Mouse (Mus musculus): ENCODE measurements around the gene Nckap5. TPM values are rescaled to one million over a fixed set of nuclear protein-coding genes. Genes with fewer than 3 reads are reported as not detected.

Nckap5 gene
- polyA plus RNA-seq, 1 experiment from 2014 or later = 12.3 TPM

- 53% methylated on average over 13 of the region's 13 CpGs for WGBS
Observed at GRCm38 (mm10) chr1:126752247-126753037, 78.2 kb downstream of the Nckap5 start.

GRCm38 (mm10) chr1:126751137-126751536 lies 79.5 kb downstream of the Nckap5 start:
- H3K9ac ChIP-seq (ENCODE audit: low read depth, low read length) = no peak overlapping the region
- no peak for ATAC-seq
- 95% methylated on average over 6 of the region's 6 CpGs for WGBS

More at GRCm38 (mm10) chr1:126752247-126753037, 78.2 kb downstream of the Nckap5 start:
- H3K9me3 ChIP-seq (ENCODE audit: control insufficient read depth) = no peaks in the 10 kb centered on the region
- H3K4me1 ChIP-seq (replicated peaks; ENCODE audit: control insufficient read depth, insufficient read depth, low read length) = no peaks in the 10 kb centered on the region
- no peak overlapping the region for H3K4me2 ChIP-seq (replicated peaks; ENCODE audit: low read depth)
- no peak for ATAC-seq
- no peaks in the 10 kb centered on the region for H3K36me3 ChIP-seq (ENCODE audit: control insufficient read depth, insufficient read depth)
- H3K27ac ChIP-seq (ENCODE audit: low read depth, low read length) = no peak overlapping the region
- H3K27me3 ChIP-seq (replicated peaks; ENCODE audit: control insufficient read depth, insufficient read depth, low read length) = no peaks in the 10 kb centered on the region
- no peak for TF ChIP-seq CTCF (IDR thresholded peaks at IDR 0.05; ENCODE audit: low read depth)
- no peak overlapping the region for H3K4me3 ChIP-seq (ENCODE audit: low read depth, low read length)
- no peak overlapping the region for H3K9ac ChIP-seq (ENCODE audit: low read depth, low read length)

GRCm38 (mm10) chr1:126750156-126750555 lies 80.4 kb downstream of the Nckap5 start:
- WGBS = 79% methylated on average over 3 of the region's 3 CpGs
- no peaks in the 10 kb centered on the region for H3K9me3 ChIP-seq (ENCODE audit: control insufficient read depth)
- no peak overlapping the region for H3K27ac ChIP-seq (ENCODE audit: low read depth, low read length)
- H3K27me3 ChIP-seq (replicated peaks; ENCODE audit: control insufficient read depth, insufficient read depth, low read length) = no peaks in the 10 kb centered on the region
- no peaks in the 10 kb centered on the region for H3K36me3 ChIP-seq (ENCODE audit: control insufficient read depth, insufficient read depth)
- TF ChIP-seq CTCF (IDR thresholded peaks at IDR 0.05; ENCODE audit: low read depth) = no peak
- no peak overlapping the region for H3K4me2 ChIP-seq (replicated peaks; ENCODE audit: low read depth)
- no peak overlapping the region for H3K9ac ChIP-seq (ENCODE audit: low read depth, low read length)
- H3K4me1 ChIP-seq (replicated peaks; ENCODE audit: control insufficient read depth, insufficient read depth, low read length) = no peaks in the 10 kb centered on the region
- ATAC-seq = peak; percentile 53; the same call in 1 of the 2 replicates
- no peak overlapping the region for H3K4me3 ChIP-seq (ENCODE audit: low read depth, low read length)

More at GRCm38 (mm10) chr1:126751137-126751536, 79.5 kb downstream of the Nckap5 start:
- Histone ChIP-seq H3K27me3 (replicated peaks; ENCODE audit: control insufficient read depth, insufficient read depth, low read length) (no peaks in the 10 kb centered on the region), H3K27ac (ENCODE audit: low read depth, low read length) (no peak overlapping the region), H3K36me3 (ENCODE audit: control insufficient read depth, insufficient read depth) (no peaks in the 10 kb centered on the region), H3K4me3 (ENCODE audit: low read depth, low read length) (no peak overlapping the region), H3K4me1 (replicated peaks; ENCODE audit: control insufficient read depth, insufficient read depth, low read length) (no peaks in the 10 kb centered on the region), H3K4me2 (replicated peaks; ENCODE audit: low read depth) (no peak overlapping the region), H3K9me3 (ENCODE audit: control insufficient read depth) (no peaks in the 10 kb centered on the region)
- no peak for TF ChIP-seq CTCF (IDR thresholded peaks at IDR 0.05; ENCODE audit: low read depth)

- Histone ChIP-seq H3K27ac (ENCODE audit: low read depth, low read length) (no peak overlapping the region), H3K4me3 (ENCODE audit: low read depth, low read length) (no peak overlapping the region), H3K4me2 (replicated peaks; ENCODE audit: low read depth) (no peak overlapping the region), H3K36me3 (ENCODE audit: control insufficient read depth, insufficient read depth) (no peaks in the 10 kb centered on the region), H3K9me3 (ENCODE audit: control insufficient read depth) (no peaks in the 10 kb centered on the region), H3K9ac (ENCODE audit: low read depth, low read length) (no peak overlapping the region), H3K4me1 (replicated peaks; ENCODE audit: control insufficient read depth, insufficient read depth, low read length) (no peaks in the 10 kb centered on the region), H3K27me3 (replicated peaks; ENCODE audit: control insufficient read depth, insufficient read depth, low read length) (no peaks in the 10 kb centered on the region)
- TF ChIP-seq CTCF (IDR thresholded peaks at IDR 0.05; ENCODE audit: low read depth) = no peak
- peak; percentile 80 for ATAC-seq
- 28% methylated on average over 4 of the region's 4 CpGs for WGBS
Observed at GRCm38 (mm10) chr1:126747914-126748313, 82.7 kb downstream of the Nckap5 start.

- no peak overlapping the region for H3K4me2 ChIP-seq (replicated peaks; ENCODE audit: low read depth)
- TF ChIP-seq CTCF (IDR thresholded peaks at IDR 0.05; ENCODE audit: low read depth) = no peak
- H3K9me3 ChIP-seq (ENCODE audit: control insufficient read depth) = no peaks in the 10 kb centered on the region
- no peaks in the 10 kb centered on the region for H3K36me3 ChIP-seq (ENCODE audit: control insufficient read depth, insufficient read depth)
- H3K27ac ChIP-seq (ENCODE audit: low read depth, low read length) = no peak overlapping the region
- H3K4me1 ChIP-seq (replicated peaks; ENCODE audit: control insufficient read depth, insufficient read depth, low read length) = no peaks in the 10 kb centered on the region
- no peak overlapping the region for H3K9ac ChIP-seq (ENCODE audit: low read depth, low read length)
- no peak overlapping the region for H3K4me3 ChIP-seq (ENCODE audit: low read depth, low read length)
- ATAC-seq = no peak
- no peaks in the 10 kb centered on the region for H3K27me3 ChIP-seq (replicated peaks; ENCODE audit: control insufficient read depth, insufficient read depth, low read length)
- 61% methylated on average over 4 of the region's 4 CpGs for WGBS
Observed at GRCm38 (mm10) chr1:126745482-126746136, 85.0 kb downstream of the Nckap5 start.

- no peak overlapping the region for H3K27ac ChIP-seq (ENCODE audit: low read depth, low read length)
- H3K9ac ChIP-seq (ENCODE audit: low read depth, low read length) = no peak overlapping the region
- H3K27me3 ChIP-seq (replicated peaks; ENCODE audit: control insufficient read depth, insufficient read depth, low read length) = no peaks in the 10 kb centered on the region
- no peak overlapping the region for H3K4me3 ChIP-seq (ENCODE audit: low read depth, low read length)
- H3K36me3 ChIP-seq (ENCODE audit: control insufficient read depth, insufficient read depth) = no peaks in the 10 kb centered on the region
- no peak for ATAC-seq
- 83% methylated on average over 14 of the region's 14 CpGs for WGBS
- no peak for TF ChIP-seq CTCF (IDR thresholded peaks at IDR 0.05; ENCODE audit: low read depth)
- no peaks in the 10 kb centered on the region for H3K4me1 ChIP-seq (replicated peaks; ENCODE audit: control insufficient read depth, insufficient read depth, low read length)
- H3K9me3 ChIP-seq (ENCODE audit: control insufficient read depth) = no peaks in the 10 kb centered on the region
- no peak overlapping the region for H3K4me2 ChIP-seq (replicated peaks; ENCODE audit: low read depth)
Observed at GRCm38 (mm10) chr1:126744631-126745305, 85.8 kb downstream of the Nckap5 start.
